Mouse (Mus musculus) right cerebral cortex, adult 2 months (tissue): Measurements from ENCODE around the gene Tspan10.

Experiments
- DNase-seq, 2 experiments: peaks; one replicate each; pipeline ENCODE4 v3.0.0; 2021 to 2022; ENCODE audit warnings: low spot score in 2 of 2

Tspan10 gene

GRCm38 (mm10) chr11:120492024-120492877 is 49.8 kb downstream of the Tspan10 start:
- peak; percentile 30 to 43 for DNase-seq

GRCm38 (mm10) chr11:120492878-120493203 is 50.4 kb downstream of the Tspan10 start:
- no peak for DNase-seq

- DNase-seq: no peak
Observed at GRCm38 (mm10) chr11:120493351-120493750, 50.9 kb downstream of the Tspan10 start.

- no peak for DNase-seq
Observed at GRCm38 (mm10) chr11:120493911-120494310, 51.5 kb downstream of the Tspan10 start.
